Mouse (Mus musculus): Measurements from ENCODE around the gene Ilk. TPM values are rescaled to one million over a fixed set of nuclear protein-coding genes. Genes with fewer than 3 reads are reported as not detected.
"Not testable (repeated sequence)": the region's sequence is repeated elsewhere in the genome, so short reads cannot be mapped to it uniquely, and the experiment has no call there.

Ilk gene
- total and polyA plus RNA-seq, 2 experiments from 2014 or later, result 146 to 159 TPM

DNA sequence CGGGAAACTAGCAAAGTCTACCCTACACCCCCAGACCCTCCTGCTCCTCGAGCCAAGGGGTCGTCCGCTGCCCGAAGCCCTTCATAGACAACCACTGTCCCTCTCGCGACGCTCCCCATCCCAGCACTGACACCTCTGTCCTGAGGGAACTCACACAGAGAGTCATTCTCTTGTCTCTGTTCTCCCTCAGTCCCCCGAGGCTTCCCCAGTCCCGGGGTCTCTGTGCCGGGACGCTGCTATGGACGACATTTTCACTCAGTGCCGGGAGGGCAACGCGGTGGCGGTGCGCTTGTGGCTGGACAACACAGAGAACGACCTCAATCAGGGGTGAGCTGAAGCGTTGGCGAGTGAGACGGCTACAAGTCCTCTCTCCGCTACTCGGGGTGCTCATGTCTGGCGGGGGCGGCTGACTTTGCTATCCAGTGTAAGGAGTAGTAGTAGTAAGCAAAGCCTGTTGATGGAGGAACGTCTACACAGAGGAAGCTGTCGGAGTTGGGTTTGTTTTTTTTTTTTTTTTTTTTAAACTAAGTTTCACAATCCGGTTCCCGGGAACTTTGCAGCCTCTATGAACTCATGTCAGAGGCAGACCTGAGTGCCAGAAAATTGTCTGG, 624 bp downstream of the Ilk start, which contains the start of gene Rrp8:
Gene Rrp8, minus strand, starts transcription at position 475 of the 611 bp plus-strand sequence.
- no peaks in the 10 kb centered on the region for H3K9me3 ChIP-seq (ENCODE audit: low read length)
- ATAC-seq, result peak; percentile 19
- H3K27me3 ChIP-seq (ENCODE audit: insufficient read depth, low read length), result no peaks in the 10 kb centered on the region
- peak within 1 kb of the TSS; percentile 71 for H3K27ac ChIP-seq (ENCODE audit: low read depth, low read length)
- H3K4me1 ChIP-seq (ENCODE audit: insufficient read depth), result peaks cover 9% of the 10 kb centered on the region
- under 1% methylated on average over 30 of the region's 30 CpGs for WGBS
- peak within 1 kb of the TSS; percentile 81 for H3K4me3 ChIP-seq (ENCODE audit: low read depth, low read length)
- peak within 1 kb of the TSS; percentile 74 for H3K9ac ChIP-seq
- peaks cover 46% of the 10 kb centered on the region for H3K36me3 ChIP-seq (ENCODE audit: insufficient read depth)
- H3K4me2 ChIP-seq (ENCODE audit: low read depth), result peak within 1 kb of the TSS; percentile 96
- DNase-seq, result no peak
- no peak for TF ChIP-seq CTCF (IDR thresholded peaks at IDR 0.05; ENCODE audit: low read depth)

DNA sequence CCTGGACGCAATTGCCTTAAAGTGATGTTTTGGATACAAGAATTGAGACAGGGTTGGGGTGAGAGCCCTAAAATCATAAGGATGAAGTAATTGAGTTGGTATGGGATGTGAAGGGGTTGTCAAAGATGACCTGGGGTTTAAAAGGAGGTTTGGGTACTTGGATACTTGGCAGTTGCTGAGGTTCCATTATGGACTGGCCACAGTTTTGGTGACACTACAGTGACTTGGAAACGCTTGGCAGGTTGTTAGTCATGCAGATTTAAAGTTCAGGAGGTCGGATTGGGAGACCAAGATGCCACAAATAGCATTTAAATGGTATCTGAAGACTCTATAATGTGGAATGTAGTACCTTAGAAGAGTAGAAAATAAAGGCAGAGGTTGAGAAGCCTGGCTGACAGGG, 1.3 kb downstream of the Ilk start:
- peak overlapping the region; percentile 96 for H3K4me2 ChIP-seq (ENCODE audit: low read depth)
- no peak overlapping the region for H3K27ac ChIP-seq (ENCODE audit: low read depth, low read length)
- peak overlapping the region; percentile 81 for H3K4me3 ChIP-seq (ENCODE audit: low read depth, low read length)
- H3K4me1 ChIP-seq (ENCODE audit: insufficient read depth), result peaks cover 9% of the 10 kb centered on the region
- TF ChIP-seq CTCF (IDR thresholded peaks at IDR 0.05; ENCODE audit: low read depth), result no peak
- no peaks in the 10 kb centered on the region for H3K27me3 ChIP-seq (ENCODE audit: insufficient read depth, low read length)
- no peaks in the 10 kb centered on the region for H3K9me3 ChIP-seq (ENCODE audit: low read length)
- H3K36me3 ChIP-seq (ENCODE audit: insufficient read depth), result peaks cover 46% of the 10 kb centered on the region
- ATAC-seq, result no peak
- no peak overlapping the region for H3K9ac ChIP-seq
- 35% methylated on average over 3 of the region's 3 CpGs for WGBS
- no peak for DNase-seq

DNA sequence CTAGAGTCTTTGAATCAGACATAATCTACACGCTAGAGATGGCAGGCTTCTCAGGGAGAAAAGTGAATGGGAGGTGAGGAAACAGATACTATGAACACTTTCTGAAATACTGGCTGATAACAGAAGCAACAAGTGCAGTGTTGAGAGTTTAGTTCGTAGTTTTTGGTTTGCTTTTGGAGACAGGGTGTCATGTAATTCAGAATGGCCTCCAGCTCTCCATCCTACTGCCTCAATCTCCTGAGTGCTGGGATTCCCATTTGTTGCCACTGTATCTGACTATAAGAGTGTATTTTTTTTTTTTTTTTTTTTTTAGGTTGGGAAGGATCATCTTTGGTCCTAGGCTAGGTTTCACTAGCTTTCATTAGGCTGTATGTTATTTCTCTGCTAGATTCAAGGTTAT, 1.9 kb downstream of the Ilk start:
- WGBS, result 84% methylated on average over 2 of the region's 2 CpGs
- H3K4me3 ChIP-seq (ENCODE audit: low read depth, low read length), result no peak overlapping the region
- H3K27me3 ChIP-seq (ENCODE audit: insufficient read depth, low read length), result no peaks in the 10 kb centered on the region
- H3K4me1 ChIP-seq (ENCODE audit: insufficient read depth), result peaks cover 9% of the 10 kb centered on the region
- TF ChIP-seq CTCF (IDR thresholded peaks at IDR 0.05; ENCODE audit: low read depth), result no peak
- H3K36me3 ChIP-seq (ENCODE audit: insufficient read depth), result peaks cover 45% of the 10 kb centered on the region
- ATAC-seq (no peak), DNase-seq (no peak)
- H3K9ac ChIP-seq, result no peak overlapping the region
- H3K9me3 ChIP-seq (ENCODE audit: low read length), result no peaks in the 10 kb centered on the region
- H3K27ac ChIP-seq (ENCODE audit: low read depth, low read length), result no peak overlapping the region
- peak overlapping the region; percentile 4; the same call in 1 of the 2 replicates for H3K4me2 ChIP-seq (ENCODE audit: low read depth)

DNA sequence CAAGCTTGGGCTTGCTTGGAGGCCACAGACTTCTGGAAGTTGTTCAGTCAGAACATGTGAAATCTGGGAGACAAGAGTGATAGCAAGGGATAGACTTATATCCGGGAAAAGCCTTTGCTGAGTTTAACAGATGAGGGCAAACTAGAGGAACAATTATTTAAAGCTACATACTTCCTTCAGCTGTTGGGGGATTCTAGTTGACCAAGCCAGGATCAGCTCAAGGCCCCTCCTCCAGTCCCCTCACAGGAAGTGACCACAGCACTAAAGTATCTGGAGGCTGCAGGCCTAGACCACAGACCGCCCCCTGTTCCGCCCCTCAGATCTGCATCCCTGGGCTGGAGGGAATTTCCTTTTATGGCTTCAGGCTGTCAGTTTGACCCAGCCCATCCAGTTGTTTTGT, 2.6 kb downstream of the Ilk start:
- H3K9ac ChIP-seq, result no peak overlapping the region
- 0 out of 2 replicates have a peak overlapping the region, but pooled peaks have one; percentile 4 for H3K4me2 ChIP-seq (ENCODE audit: low read depth)
- H3K9me3 ChIP-seq (ENCODE audit: low read length), result no peaks in the 10 kb centered on the region
- peaks cover 39% of the 10 kb centered on the region for H3K36me3 ChIP-seq (ENCODE audit: insufficient read depth)
- 34% methylated on average over 3 of the region's 3 CpGs for WGBS
- H3K27ac ChIP-seq (ENCODE audit: low read depth, low read length), result no peak overlapping the region; the same call in 1 of the 2 replicates
- no peak for ATAC-seq
- no peak for DNase-seq
- H3K4me3 ChIP-seq (ENCODE audit: low read depth, low read length), result no peak overlapping the region
- no peak for TF ChIP-seq CTCF (IDR thresholded peaks at IDR 0.05; ENCODE audit: low read depth)
- H3K27me3 ChIP-seq (ENCODE audit: insufficient read depth, low read length), result no peaks in the 10 kb centered on the region
- H3K4me1 ChIP-seq (ENCODE audit: insufficient read depth), result peaks cover 9% of the 10 kb centered on the region

DNA sequence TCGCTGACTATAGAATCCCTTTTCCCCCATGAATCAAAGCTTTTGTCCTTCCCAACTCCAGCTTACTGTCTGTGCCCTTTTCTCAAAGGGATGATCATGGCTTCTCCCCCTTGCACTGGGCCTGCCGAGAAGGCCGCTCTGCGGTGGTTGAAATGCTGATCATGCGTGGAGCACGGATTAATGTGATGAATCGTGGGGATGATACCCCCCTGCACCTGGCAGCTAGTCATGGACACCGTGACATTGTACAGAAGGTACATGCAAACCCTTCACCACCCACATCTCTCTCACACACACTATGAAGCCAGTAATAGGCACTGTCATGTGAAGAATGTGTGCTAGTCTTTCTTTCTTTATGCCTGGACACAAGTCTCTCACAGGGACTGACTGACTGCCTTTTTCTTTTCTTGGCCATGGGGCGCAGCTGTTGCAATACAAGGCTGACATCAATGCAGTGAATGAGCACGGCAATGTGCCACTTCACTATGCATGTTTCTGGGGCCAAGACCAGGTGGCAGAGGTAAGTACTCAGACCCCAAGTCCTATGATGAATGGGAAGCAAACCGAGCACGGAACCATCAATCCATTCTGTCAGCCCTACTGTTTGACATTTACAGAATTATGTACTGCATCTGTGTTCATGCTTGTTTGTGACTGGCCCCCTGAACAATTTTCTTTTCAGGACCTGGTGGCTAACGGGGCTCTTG, 3.9 kb downstream of the Ilk start:
- Histone ChIP-seq H3K9ac (no peak overlapping the region), H3K4me3 (ENCODE audit: low read depth, low read length) (no peak overlapping the region), H3K4me1 (ENCODE audit: insufficient read depth) (peaks cover 9% of the 10 kb centered on the region), H3K36me3 (ENCODE audit: insufficient read depth) (peaks cover 35% of the 10 kb centered on the region), H3K4me2 (ENCODE audit: low read depth) (no peak overlapping the region), H3K9me3 (ENCODE audit: low read length) (no peaks in the 10 kb centered on the region), H3K27me3 (ENCODE audit: insufficient read depth, low read length) (no peaks in the 10 kb centered on the region), H3K27ac (ENCODE audit: low read depth, low read length) (no peak overlapping the region)
- ATAC-seq (no peak), DNase-seq (no peak)
- WGBS, result 85% methylated on average over 13 of the region's 13 CpGs
- TF ChIP-seq CTCF (IDR thresholded peaks at IDR 0.05; ENCODE audit: low read depth), result no peak

GRCm38 (mm10) chr7:105740851-105741250, 4.5 kb downstream of the Ilk start:
- no peak for TF ChIP-seq CTCF (IDR thresholded peaks at IDR 0.05; ENCODE audit: low read depth)
- DNase-seq (no peak), ATAC-seq (no peak)
- Histone ChIP-seq H3K36me3 (ENCODE audit: insufficient read depth) (peaks cover 35% of the 10 kb centered on the region), H3K4me1 (ENCODE audit: insufficient read depth) (peaks cover 6% of the 10 kb centered on the region; the same call in 1 of the 2 replicates), H3K4me2 (ENCODE audit: low read depth) (no peak overlapping the region), H3K9ac (no peak overlapping the region), H3K27me3 (ENCODE audit: insufficient read depth, low read length) (no peaks in the 10 kb centered on the region), H3K4me3 (ENCODE audit: low read depth, low read length) (no peak overlapping the region), H3K9me3 (ENCODE audit: low read length) (no peaks in the 10 kb centered on the region), H3K27ac (ENCODE audit: low read depth, low read length) (no peak overlapping the region)
- WGBS, result 82% methylated on average over 6 of the region's 6 CpGs

GRCm38 (mm10) chr7:105741978-105742377, 5.6 kb downstream of the Ilk start:
- Histone ChIP-seq H3K4me2 (ENCODE audit: low read depth) (no peak overlapping the region), H3K9me3 (ENCODE audit: low read length) (no peaks in the 10 kb centered on the region), H3K27me3 (ENCODE audit: insufficient read depth, low read length) (no peaks in the 10 kb centered on the region), H3K4me3 (ENCODE audit: low read depth, low read length) (no peak overlapping the region), H3K27ac (ENCODE audit: low read depth, low read length) (no peak overlapping the region), H3K36me3 (ENCODE audit: insufficient read depth) (peaks cover 35% of the 10 kb centered on the region), H3K9ac (no peak overlapping the region), H3K4me1 (ENCODE audit: insufficient read depth) (peaks cover 5% of the 10 kb centered on the region; the same call in 1 of the 2 replicates)
- TF ChIP-seq CTCF (IDR thresholded peaks at IDR 0.05; ENCODE audit: low read depth), result no peak
- no peak for ATAC-seq
- 91% methylated on average over 9 of the region's 9 CpGs for WGBS
- no peak for DNase-seq

GRCm38 (mm10) chr7:105742539-105743215, 6.3 kb downstream of the Ilk start:
- not testable (repeated sequence) for DNase-seq; ATAC-seq; H3K9me3 ChIP-seq (ENCODE audit: low read length); H3K4me3 ChIP-seq (ENCODE audit: low read depth, low read length); H3K4me2 ChIP-seq (ENCODE audit: low read depth); H3K9ac ChIP-seq; H3K27me3 ChIP-seq (ENCODE audit: insufficient read depth, low read length); H3K27ac ChIP-seq (ENCODE audit: low read depth, low read length); H3K4me1 ChIP-seq (ENCODE audit: insufficient read depth)
- peaks cover 40% of the 10 kb centered on the region for H3K36me3 ChIP-seq (ENCODE audit: insufficient read depth)
- 90% methylated on average over 7 of the region's 7 CpGs for WGBS

- Histone ChIP-seq H3K9ac (peak overlapping the region; percentile 85), H3K27ac (ENCODE audit: low read depth, low read length) (peak overlapping the region; percentile 76), H3K36me3 (ENCODE audit: insufficient read depth) (peaks cover 40% of the 10 kb centered on the region), H3K4me3 (ENCODE audit: low read depth, low read length) (peak overlapping the region; percentile 88), H3K4me2 (ENCODE audit: low read depth) (peak overlapping the region; percentile 93)
- H3K4me1 ChIP-seq (ENCODE audit: insufficient read depth); H3K27me3 ChIP-seq (ENCODE audit: insufficient read depth, low read length); H3K9me3 ChIP-seq (ENCODE audit: low read length); ATAC-seq; DNase-seq: not testable (repeated sequence)
- 36% methylated on average over 20 of the region's 20 CpGs for WGBS
These were observed 7.0 kb downstream of the Ilk start for GRCm38 (mm10) chr7:105743246-105743925.

Data from forebrain, postnatal 0 days (tissue).